In the genomic region with DNA sequence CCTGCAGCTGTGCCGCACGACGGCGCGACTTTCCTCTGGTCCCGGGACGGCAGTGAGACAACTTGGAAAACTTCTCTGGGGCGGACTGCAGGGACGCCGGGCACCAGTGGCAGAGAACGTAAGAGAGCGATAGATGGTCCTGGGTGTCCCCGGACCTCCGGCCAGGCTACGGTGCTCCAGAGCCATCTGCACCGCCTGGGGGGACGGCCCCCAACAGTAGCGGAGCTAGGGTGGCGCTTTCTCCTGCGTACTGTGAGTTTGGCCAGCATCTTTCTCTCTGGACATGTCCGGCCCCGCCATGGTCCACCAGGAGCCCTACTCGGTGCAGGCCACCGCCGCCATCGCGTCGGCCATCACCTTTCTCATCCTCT, we compare ENCODE assay signal across 9 mouse cellular contexts. TPM values are rescaled to one million over a fixed set of nuclear protein-coding genes. Genes with fewer than 3 reads are reported as not detected.
DNase-seq lines count a peak whose midpoint lies in the region; ATAC-seq and TF ChIP-seq lines count a peak whose summit lies in the region.
"Had no signal": no experiment of that assay in that cellular context is flagged by ENCODE, and none has a peak within 500 bp of the region (broad histone marks: within the 10 kb centered on the region; RNA-seq: fewer than 3 reads in every experiment).

No protein-coding gene starts in this region.

- 4% methylated on average over 28 of the region's 28 CpGs for WGBS in spleen, adult 2 months
- 3% methylated on average over 28 of the region's 28 CpGs for WGBS in liver, embryonic 14.5 days (ENCODE audit: insufficient replicate concordance)

- no peaks in the 10 kb centered on the region for H3K9me3 ChIP-seq in liver, embryonic 14.5 days (ENCODE audit: control insufficient read depth, low read length)

- DNase-seq in cerebellum, postnatal 10 days, result peak; percentile 13 to 19
- no peak for DNase-seq in cerebellum, adult 11-12 months
- no peak for DNase-seq in spleen, adult 2 months (ENCODE audit: low read depth in 1 of 2, low spot score in 2 of 2)
- no peak for DNase-seq in spleen, adult 18-20 months
- no peak for DNase-seq in liver, embryonic 14.5 days (ENCODE audit: low read depth in 3 of 3, low spot score in 3 of 3)
- DNase-seq in right cerebral cortex, adult 18-20 months, result no peak
- no peak for DNase-seq in adrenal gland, postnatal 4 days (ENCODE audit: low spot score in 2 of 2)
- DNase-seq in thymus, postnatal 25 days, result no peak

- peaks cover 15% of the 10 kb centered on the region for H3K27me3 ChIP-seq in spleen, adult 2 months (ENCODE audit: control insufficient read depth, insufficient read depth, low read length)
- H3K27me3 ChIP-seq in liver, embryonic 14.5 days (ENCODE audit: control insufficient read depth, insufficient read depth, low read length), result peaks cover 49% of the 10 kb centered on the region

- H3K36me3 ChIP-seq in spleen, adult 2 months (ENCODE audit: control insufficient read depth, insufficient read depth, low read length), result no peaks in the 10 kb centered on the region
- peaks cover 20% of the 10 kb centered on the region for H3K36me3 ChIP-seq in liver, embryonic 14.5 days (replicated peaks; ENCODE audit: control insufficient read depth, insufficient read depth, low read depth)

- TF ChIP-seq EP300 in liver, embryonic 14.5 days (IDR thresholded peaks at IDR 0.05; ENCODE audit: low read depth), result no peak

- peak overlapping the region; percentile 46; the same call in 1 of the 2 replicates for H3K4me3 ChIP-seq in spleen, adult 2 months (ENCODE audit: extremely low read depth, insufficient read depth, insufficient read length)
- peak overlapping the region; percentile 77 to 79 for H3K4me3 ChIP-seq in liver, embryonic 14.5 days (ENCODE audit: insufficient read depth in 1 of 2, low read depth in 2 of 2, low read length in 2 of 2)

- H3K27ac ChIP-seq in spleen, adult 2 months (ENCODE audit: insufficient read depth, low read length), result no peak overlapping the region
- peak overlapping the region; percentile 51 for H3K27ac ChIP-seq in liver, embryonic 14.5 days

- peak overlapping the region; percentile 86 for H3K9ac ChIP-seq in liver, embryonic 14.5 days (replicated peaks)

- no peak for TF ChIP-seq CTCF in spleen, adult 2 months (IDR thresholded peaks at IDR 0.05; ENCODE audit: extremely low read depth, insufficient read depth, insufficient read length, insufficient replicate concordance)
- TF ChIP-seq CTCF in liver, embryonic 14.5 days (IDR thresholded peaks at IDR 0.05; ENCODE audit: low read depth), result no peak

- peak overlapping the region; percentile 79 for H3K4me2 ChIP-seq in liver, embryonic 14.5 days (ENCODE audit: low read depth)

- no peak for TF ChIP-seq POLR2A in spleen, adult 2 months (IDR thresholded peaks at IDR 0.05; ENCODE audit: low read depth, low read length)

- H3K4me1 ChIP-seq in spleen, adult 2 months (ENCODE audit: control insufficient read depth, insufficient read depth, insufficient read length), result peaks cover 7% of the 10 kb centered on the region
- peaks cover 14 to 29% of the 10 kb centered on the region in 2 experiments for H3K4me1 ChIP-seq in liver, embryonic 14.5 days (replicated peaks; ENCODE audit: control insufficient read depth in 2 of 2, insufficient read depth in 2 of 2, low read length in 1 of 2)

- peak; percentile 46 for ATAC-seq in liver, embryonic 14.5 days (ENCODE audit: insufficient read depth)

RNA-seq across cellular contexts. Expression of gene Adra2b, which starts 0.3 kb away (rescaled TPM):
- polyA plus RNA-seq in spleen, adult 2 months (2012; rRNA removed), result 1.2 and 1.3 TPM in 2 replicates
- 12.4 and 13.2 TPM in 2 replicates for polyA plus RNA-seq in liver, embryonic 14.5 days (2012; rRNA removed)
- 20.0 and 24.4 TPM in 2 replicates for polyA plus RNA-seq in liver, embryonic 14.5 days (2014; fragmentation: Nextera tagmentation; extraction: Ambion mirVana)
- 1 to 10 TPM; 2.3 to 5.0 TPM for total RNA-seq in adrenal gland, postnatal 4 days (2021)

RNA-seq across cellular contexts. Expression of gene Astl, which starts 24.8 kb away (rescaled TPM):
- 0.08 TPM in 2 replicates for polyA plus RNA-seq in spleen, adult 2 months (2012; rRNA removed)
- polyA plus RNA-seq in liver, embryonic 14.5 days (2012; rRNA removed), result not detected in 2 replicates
- polyA plus RNA-seq in liver, embryonic 14.5 days (2014; fragmentation: Nextera tagmentation; extraction: Ambion mirVana), result not detected in 2 replicates
- not detected for total RNA-seq in adrenal gland, postnatal 4 days (2021)
- polyA plus RNA-seq: brain, embryonic 14.5 days had no signal

RNA-seq across cellular contexts. Expression of gene Dusp2, which starts 27.3 kb away (rescaled TPM):
- 116 and 178 TPM in 2 replicates for polyA plus RNA-seq in spleen, adult 2 months (2012; rRNA removed)
- 1.1 and 1.8 TPM in 2 replicates for polyA plus RNA-seq in liver, embryonic 14.5 days (2012; rRNA removed)
- polyA plus RNA-seq in liver, embryonic 14.5 days (2014; fragmentation: Nextera tagmentation; extraction: Ambion mirVana), result 1.5 and 1.7 TPM in 2 replicates
- 1 to 10 TPM; 2.5 to 2.7 TPM for total RNA-seq in adrenal gland, postnatal 4 days (2021)

Comparison
In these comparisons a context has a peak if more than half of its experiments do, and no peak if none do; other contexts are left out.
1. DNase-seq: peak in cerebellum, postnatal 10 days (2 of 2); none in cerebellum, adult 11-12 months (single experiment), spleen, adult 2 months (0 of 2), spleen, adult 18-20 months (0 of 2), liver, embryonic 14.5 days (0 of 3), right cerebral cortex, adult 18-20 months (single experiment), adrenal gland, postnatal 4 days (0 of 2) and thymus, postnatal 25 days (single experiment).
2. RNA of gene Dusp2, which starts 27.3 kb away (polyA plus RNA-seq): 116 to 178 TPM in spleen, adult 2 months; 1.1 to 1.8 TPM in liver, embryonic 14.5 days; every median in the first group is over 10 times any median in the second.